Mouse (Mus musculus) CH12.LX (cell line): ENCODE measurements around the gene Ppp2r5c.

Experiments
- BHLHE40 ChIP-seq: IDR thresholded peaks from 2 replicates; pipeline ENCODE4 v1.6.1; 2011; ENCODE audit warnings: mild to moderate bottlenecking, low read depth, low read length, improper control_type of control experiment
- CHD1 ChIP-seq: IDR thresholded peaks from 2 replicates; pipeline ENCODE4 v1.6.1; 2012; ENCODE audit warnings: low read depth, low read length, improper control_type of control experiment, inconsistent platforms
- CTCF ChIP-seq, 2 experiments: IDR thresholded peaks in 1 of 2; conservative IDR thresholded peaks in 1 of 2; 2 replicates each; pipeline ENCODE4 v1.5.1; 2011 to 2012; ENCODE audit warnings: low read depth in 2 of 2, low read length in 2 of 2, improper control_type of control experiment in 1 of 2, inconsistent platforms in 1 of 2, mild to moderate bottlenecking in 1 of 2, moderate library complexity in 1 of 2
- HCFC1 ChIP-seq: IDR thresholded peaks from 2 replicates; pipeline ENCODE4 v1.6.1; 2012; ENCODE audit warnings: low read depth, mild to moderate bottlenecking, inconsistent platforms, low read length, improper control_type of control experiment
- MAFK ChIP-seq: IDR thresholded peaks from 2 replicates; pipeline ENCODE4 v1.6.1; 2011; ENCODE audit warnings: low read length, improper control_type of control experiment; ENCODE audit not compliant: insufficient replicate concordance
- POLR2A ChIP-seq: IDR thresholded peaks from 2 replicates; pipeline ENCODE4 v1.6.1; 2011; ENCODE audit warnings: low read depth, mild to moderate bottlenecking, improper control_type of control experiment, low read length
- TCF12 ChIP-seq: IDR thresholded peaks from 2 replicates; pipeline ENCODE4 v1.6.1; 2014; ENCODE audit warnings: low read depth, mild to moderate bottlenecking, inconsistent platforms, low read length, improper control_type of control experiment
- USF2 ChIP-seq: conservative IDR thresholded peaks from 2 replicates; pipeline ENCODE4 v1.6.1; 2011; ENCODE audit warnings: low read depth, low read length, improper control_type of control experiment
- ZC3H11A ChIP-seq: IDR thresholded peaks from 2 replicates; pipeline ENCODE4 v1.6.1; 2012; ENCODE audit warnings: low read depth, mild to moderate bottlenecking, inconsistent platforms, low read length, improper control_type of control experiment

GRCm38 (mm10) chr12:110493597-110494369 lies 46.9 kb downstream of the Ppp2r5c start:
- TF ChIP-seq USF2 (no peak), CTCF (conservative IDR thresholded peaks at IDR 0.05 in 1 of 2, IDR thresholded peaks at IDR 0.05 in 1 of 2; ENCODE audit: low read depth in 2 of 2, low read length in 2 of 2) (no peak), MAFK (no peak), POLR2A (no peak), HCFC1 (no peak), TCF12 (no peak), ZC3H11A (no peak), CHD1 (no peak), BHLHE40 (no peak)
